Mouse (Mus musculus): ENCODE measurements at regions not wholly inside any gene's neighbourhood (a gene's known extent, or its start where the extent isn't known, plus 50 kb on each side); places are given as distances from the start of the nearest gene placed in this dataset.
"Not testable (repeated sequence)": the region's sequence is repeated elsewhere in the genome, so short reads cannot be mapped to it uniquely, and the experiment has no call there.

DNA sequence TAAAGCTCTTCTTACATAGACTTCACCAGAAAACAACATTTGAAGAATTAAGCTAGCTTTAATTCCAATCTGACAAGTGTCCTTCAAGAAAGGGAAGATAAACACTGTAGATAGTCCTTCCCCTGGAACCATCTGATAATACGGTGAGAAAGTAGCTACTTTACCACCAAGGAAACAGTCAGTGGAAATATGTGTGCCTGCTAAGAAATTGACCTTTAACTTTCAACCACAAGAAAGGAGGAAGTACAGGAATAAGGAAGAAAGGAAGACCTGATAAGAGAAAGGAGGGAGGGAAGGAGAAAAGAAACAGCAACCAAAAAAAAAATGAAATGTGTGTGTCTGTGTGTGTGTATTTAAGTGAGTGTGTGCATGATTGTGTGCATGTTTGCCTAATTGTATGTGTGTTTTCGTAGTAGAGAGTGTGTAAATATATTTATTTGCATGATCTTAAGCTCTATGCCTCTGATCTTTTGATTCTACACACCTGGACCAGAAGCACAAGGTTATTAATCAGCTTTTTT lies 831.3 kb downstream of the Pla2g4a start:
- no peak for DNase-seq (ENCODE audit: low spot score)

DNA sequence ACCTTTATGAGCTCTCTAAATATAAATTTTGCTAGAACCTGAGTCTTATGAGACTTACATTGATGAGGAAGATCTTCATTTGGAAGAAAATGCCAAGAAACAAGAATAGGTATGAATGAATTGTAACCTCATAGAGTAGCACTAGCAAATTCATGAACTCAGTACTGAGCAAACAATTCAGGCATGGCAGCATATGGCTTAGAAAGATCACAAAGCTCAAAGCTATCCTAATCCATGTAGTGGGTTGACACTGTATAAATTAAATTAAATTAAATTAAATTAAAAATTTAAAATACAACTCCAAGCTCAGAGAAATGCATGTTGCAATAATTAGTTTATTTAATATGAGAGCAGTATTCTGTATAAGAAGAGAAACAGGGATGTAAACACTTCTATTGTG lies 832.0 kb downstream of the Pla2g4a start:
- no peak for DNase-seq (ENCODE audit: low spot score)

- DNase-seq (ENCODE audit: low spot score): no peak
Measured at GRCm38 (mm10) chr1:149127709-149128108, 833.4 kb downstream of the Pla2g4a start.

DNA sequence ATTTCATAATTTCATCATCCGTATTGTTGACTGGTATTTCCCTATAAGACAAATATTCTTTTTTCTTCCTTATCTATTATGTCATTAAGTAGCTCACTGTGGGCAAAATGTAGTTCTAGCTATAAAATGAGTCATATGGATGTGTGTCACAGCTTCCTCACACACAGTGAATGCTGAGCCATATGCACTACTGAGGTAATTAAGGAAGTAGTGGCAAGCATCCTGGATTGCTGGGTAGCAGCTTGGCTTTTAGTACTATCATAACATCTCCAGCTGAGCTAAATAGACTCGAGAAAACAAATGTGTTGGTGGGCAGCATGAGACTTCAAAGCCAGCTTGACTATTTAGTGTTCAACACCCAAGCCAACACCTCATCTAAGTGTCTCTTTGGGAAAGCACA lies 857.7 kb downstream of the Pla2g4a start:
- DNase-seq (ENCODE audit: low spot score): no peak

DNA sequence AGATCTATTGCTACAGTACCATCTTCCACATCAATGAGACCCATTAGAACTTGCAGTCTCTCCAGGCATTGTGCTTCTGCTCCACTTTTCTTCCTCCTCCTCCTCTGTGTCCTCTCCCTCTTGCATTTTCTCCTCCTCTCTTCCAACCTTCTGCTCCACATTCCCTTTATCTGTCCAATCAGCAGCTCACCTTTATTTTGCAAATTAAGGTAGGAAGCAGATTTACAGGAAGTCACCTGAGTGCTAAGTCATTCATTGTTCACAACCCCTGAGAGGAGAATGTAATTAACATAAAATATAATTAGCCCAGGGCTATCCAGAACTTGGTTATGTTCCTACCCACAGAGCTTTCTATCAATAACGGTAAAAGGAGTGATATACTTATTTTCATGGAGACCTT lies 863.7 kb downstream of the Pla2g4a start:
- DNase-seq (ENCODE audit: low spot score): no peak

DNA sequence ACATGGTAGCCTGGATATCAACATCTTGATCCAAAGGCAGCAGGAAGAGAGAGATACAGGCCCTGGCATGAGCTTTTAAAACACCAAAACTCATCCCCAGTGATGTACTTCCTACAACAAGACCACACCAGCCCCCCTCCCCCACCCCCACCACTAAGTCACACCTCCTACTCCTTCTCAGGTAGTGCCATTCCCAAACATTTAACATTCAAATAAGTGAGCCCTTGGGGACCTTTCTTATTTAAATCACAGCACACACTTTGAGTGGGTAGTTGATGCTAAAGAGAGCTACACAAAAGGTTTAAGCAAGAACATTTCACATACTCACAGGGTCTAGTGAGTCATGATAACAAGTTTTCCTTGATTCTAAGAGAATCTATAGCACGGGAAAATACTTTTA lies 886.4 kb downstream of the Pla2g4a start:
- DNase-seq (ENCODE audit: low spot score): no peak

- no peak for DNase-seq (ENCODE audit: low spot score)
Measured at GRCm38 (mm10) chr1:149069570-149069969, 891.5 kb downstream of the Pla2g4a start.

DNA sequence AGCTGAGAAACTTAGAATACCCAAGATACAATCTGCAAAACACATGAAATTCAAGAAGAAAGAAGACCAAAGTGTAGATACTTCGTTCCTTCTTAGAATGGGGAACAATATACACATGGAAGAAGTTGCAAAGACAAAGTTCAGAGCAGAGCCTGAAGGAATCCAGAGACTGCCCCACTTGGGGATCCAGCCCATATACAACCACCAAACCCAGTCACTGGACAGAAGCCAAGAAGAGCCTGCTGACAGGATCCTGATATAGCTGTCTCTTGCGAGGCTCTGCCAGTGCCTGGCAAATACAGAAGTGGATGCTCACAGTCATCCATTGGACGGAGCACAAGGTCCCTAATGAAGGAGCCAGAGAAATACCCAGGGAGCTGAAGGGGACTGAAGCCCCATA lies 898.1 kb downstream of the Pla2g4a start:
- not testable (repeated sequence) for DNase-seq (ENCODE audit: low spot score)

- DNase-seq (ENCODE audit: low spot score): no peak
Measured at GRCm38 (mm10) chr1:149038188-149038967, 922.7 kb downstream of the Pla2g4a start.

GRCm38 (mm10) chr1:149028316-149028715 lies 932.8 kb downstream of the Pla2g4a start:
- no peak for DNase-seq (ENCODE audit: low spot score)

- no peak for DNase-seq (ENCODE audit: low spot score)
Measured at GRCm38 (mm10) chr1:149021734-149022133, 939.4 kb downstream of the Pla2g4a start.

DNA sequence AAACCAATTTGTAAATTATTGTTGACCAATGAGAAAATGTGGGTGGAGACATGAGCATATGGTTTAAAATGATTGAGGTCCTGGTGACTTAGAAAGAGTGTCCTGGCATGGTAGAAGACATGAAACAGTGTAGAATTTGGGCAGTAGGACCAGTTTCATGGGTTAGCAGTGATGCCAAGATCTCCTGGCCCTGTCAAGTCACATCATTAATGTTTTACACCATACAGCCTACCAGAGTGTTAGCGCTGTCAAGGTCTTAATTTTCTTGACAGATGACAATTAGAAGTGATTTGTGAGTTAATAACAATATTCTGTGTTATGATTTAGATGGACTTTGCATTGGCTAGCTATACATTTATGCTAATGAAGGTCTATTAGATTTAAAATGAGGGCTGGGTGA lies 939.8 kb downstream of the Pla2g4a start:
- DNase-seq (ENCODE audit: low spot score): no peak

GRCm38 (mm10) chr1:149014559-149014958 lies 946.5 kb downstream of the Pla2g4a start:
- no peak for DNase-seq (ENCODE audit: low spot score)

DNA sequence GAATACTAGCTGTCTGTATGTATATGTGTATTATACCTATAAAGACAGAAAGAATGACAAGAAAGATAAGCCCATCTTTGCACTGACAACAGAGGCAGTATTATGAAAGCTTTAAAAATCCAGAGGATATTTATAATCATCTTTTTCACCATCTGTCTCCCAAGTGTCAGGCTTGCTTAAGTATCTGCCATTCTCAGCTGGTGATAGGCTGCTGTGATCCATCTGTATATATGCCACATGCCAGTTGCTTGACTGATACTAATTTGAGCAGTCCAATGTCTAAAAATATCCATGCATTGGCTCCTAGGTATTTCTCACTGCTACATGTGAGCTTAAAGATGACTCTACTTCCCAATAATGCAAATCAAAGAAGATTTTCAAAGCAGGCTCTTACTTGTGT lies 950.3 kb downstream of the Pla2g4a start:
- no peak for DNase-seq (ENCODE audit: low spot score)

GRCm38 (mm10) chr1:149000092-149000491 lies 961.0 kb downstream of the Pla2g4a start:
- no peak for DNase-seq (ENCODE audit: low spot score)

DNA sequence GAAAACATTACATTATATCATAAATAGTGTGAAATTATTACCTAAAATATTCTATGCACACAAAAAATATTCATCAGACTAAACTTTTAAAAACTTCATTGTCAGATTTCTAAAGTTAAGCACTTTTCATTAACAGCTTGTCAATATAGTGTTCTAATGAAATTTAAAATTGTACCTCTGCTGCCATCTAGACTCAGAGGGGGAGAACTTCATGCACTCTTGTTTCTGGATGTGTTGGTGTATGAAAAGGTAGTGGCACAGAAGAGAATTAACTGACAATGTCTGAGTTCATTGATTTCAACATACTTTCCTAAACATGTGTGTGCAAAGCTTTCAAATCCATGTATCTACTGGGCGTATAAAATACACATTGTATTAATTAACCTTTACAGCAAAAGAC lies 967.5 kb downstream of the Pla2g4a start:
- peak; percentile 36 for DNase-seq (ENCODE audit: low spot score)

- DNase-seq (ENCODE audit: low spot score): no peak
Measured at GRCm38 (mm10) chr1:148977377-148977776, 983.7 kb downstream of the Pla2g4a start.

GRCm38 (mm10) chr1:148965358-148965757 lies 995.7 kb downstream of the Pla2g4a start:
- peak; percentile 47 for DNase-seq (ENCODE audit: low spot score)

DNA sequence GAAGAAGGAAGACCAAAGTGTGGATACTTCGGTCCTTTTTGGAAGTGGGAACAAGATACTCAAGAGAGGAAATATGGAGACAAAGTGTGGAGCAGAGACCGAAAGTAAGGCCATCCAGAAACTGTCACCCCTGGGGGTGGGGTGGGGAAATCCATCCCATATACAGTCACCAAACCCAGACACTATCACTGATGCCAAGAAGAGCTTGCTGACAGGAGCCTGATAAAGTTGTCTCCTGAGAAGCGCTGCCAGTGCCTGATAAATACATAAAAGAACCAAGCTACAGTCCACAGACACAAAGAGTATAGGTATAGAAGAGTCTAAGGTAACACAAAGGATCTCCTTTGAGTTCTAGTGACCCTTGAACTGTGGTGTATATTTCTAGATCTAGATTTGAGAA lies 1026.7 kb downstream of the Pla2g4a start:
- DNase-seq (ENCODE audit: low spot score): no peak

DNA sequence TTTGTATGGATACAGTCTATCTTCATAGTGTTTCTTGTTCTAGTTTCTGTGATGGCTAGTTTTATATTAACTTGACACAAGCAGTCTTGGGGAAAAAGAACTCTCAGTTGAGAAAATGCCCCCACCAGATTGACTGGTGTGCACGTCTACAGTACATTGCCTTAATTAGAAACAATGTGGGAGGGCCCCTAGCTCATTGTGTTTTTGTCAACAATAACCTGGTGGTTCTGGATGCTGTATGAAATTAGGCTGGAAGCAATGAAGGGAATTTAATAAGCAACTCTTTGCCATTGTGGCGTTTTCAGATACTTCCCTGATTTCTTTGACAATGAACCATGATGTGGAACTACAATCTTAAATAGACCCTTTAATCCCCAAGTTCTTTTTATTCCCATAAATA lies 1036.6 kb downstream of the Pla2g4a start:
- no peak for DNase-seq (ENCODE audit: low spot score)

DNA sequence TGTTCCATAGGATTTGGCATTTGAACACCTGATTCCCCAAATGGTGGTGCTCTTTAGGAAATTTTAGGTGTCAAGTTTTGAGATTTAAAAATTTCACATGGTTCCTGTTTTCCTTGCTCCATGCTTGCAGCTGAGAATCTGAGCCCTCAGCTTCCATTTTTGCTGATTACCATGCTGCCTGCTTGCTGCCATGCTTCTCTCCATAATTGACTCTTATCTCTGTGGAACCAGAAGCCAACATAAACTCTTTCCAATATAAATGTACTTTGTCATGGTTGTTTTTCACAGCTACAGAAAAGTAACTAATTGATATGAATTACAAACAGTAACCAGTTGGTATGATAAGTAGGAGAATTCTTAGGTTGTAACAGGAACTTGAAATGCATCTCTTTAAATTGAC lies 1044.0 kb downstream of the Pla2g4a start:
- DNase-seq (ENCODE audit: low spot score): no peak

DNA sequence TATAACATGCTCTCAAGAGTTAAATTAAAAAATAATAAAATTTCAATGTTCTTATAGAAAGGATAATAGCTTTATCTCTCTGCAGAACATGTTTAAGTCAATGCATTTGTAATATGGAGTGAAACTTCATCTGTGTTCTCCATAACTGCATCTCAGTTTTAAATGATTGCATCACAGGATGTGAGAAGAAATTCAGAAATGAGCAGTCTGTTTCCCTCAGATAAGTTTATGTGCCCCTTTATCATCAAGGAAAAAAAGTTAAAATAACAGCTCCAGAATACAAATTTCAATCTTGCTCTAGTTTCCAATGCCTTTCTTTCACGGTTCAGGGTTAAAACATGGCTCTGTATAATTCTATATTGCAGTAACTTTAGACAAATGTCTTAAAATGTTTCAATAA lies 1048.3 kb downstream of the Pla2g4a start:
- DNase-seq (ENCODE audit: low spot score): no peak

GRCm38 (mm10) chr1:148904067-148904466 lies 1057.0 kb downstream of the Pla2g4a start:
- no peak for DNase-seq (ENCODE audit: low spot score)

DNA sequence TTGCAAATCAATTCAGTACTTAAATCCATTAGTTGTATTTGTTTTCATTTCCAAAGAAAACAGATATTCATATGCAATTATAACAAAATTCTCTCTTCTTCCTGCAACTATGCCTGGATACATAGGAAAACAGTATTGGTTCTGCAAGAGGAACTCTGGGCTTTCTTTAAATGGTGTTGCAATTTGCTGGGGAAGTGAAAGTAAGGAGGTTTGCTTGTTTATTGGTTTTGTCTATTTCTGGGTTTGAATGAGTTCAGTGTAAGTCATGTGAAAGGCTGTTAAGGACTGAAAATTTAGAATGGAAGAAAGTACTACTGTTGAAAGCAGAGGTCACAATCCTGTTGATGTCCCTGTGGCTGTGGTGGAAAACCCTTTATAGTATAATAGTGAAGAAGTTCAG lies 1058.0 kb downstream of the Pla2g4a start:
- DNase-seq (ENCODE audit: low spot score): no peak

All from embryo, embryonic 10 days (tissue).